Mouse (Mus musculus): ENCODE measurements at regions not wholly inside any gene's neighbourhood (a gene's known extent, or its start where the extent isn't known, plus 50 kb on each side); places are given as distances from the start of the nearest gene placed in this dataset.
A peak's percentile ranks its signal among the peaks of the same experiment; 100 is the strongest.

GRCm38 (mm10) chr17:45925845-45926244 is 106.3 kb downstream of the Vegfa start:
- no peak overlapping the region for H3K9ac ChIP-seq
- no peak overlapping the region for H3K4me3 ChIP-seq
- H3K4me2 ChIP-seq (replicated peaks) = no peak overlapping the region
- H3K27ac ChIP-seq = no peak overlapping the region
- H3K9me3 ChIP-seq (replicated peaks) = no peaks in the 10 kb centered on the region
- H3K4me1 ChIP-seq = peaks cover 10% of the 10 kb centered on the region
- ATAC-seq (ENCODE audit: low FRiP score) = no peak
- H3K36me3 ChIP-seq = no peaks in the 10 kb centered on the region
- 56% methylated on average over 6 of the region's 6 CpGs for WGBS
- H3K27me3 ChIP-seq = 0 out of 2 replicates have a peak, but pooled peaks cover 4% of the 10 kb centered on the region

GRCm38 (mm10) chr17:45924595-45924994 is 107.6 kb downstream of the Vegfa start:
- Histone ChIP-seq H3K4me3 (no peak overlapping the region), H3K27me3 (0 out of 2 replicates have a peak, but pooled peaks cover 4% of the 10 kb centered on the region), H3K36me3 (no peaks in the 10 kb centered on the region), H3K9ac (no peak overlapping the region), H3K27ac (no peak overlapping the region), H3K4me1 (peaks cover 8% of the 10 kb centered on the region), H3K9me3 (replicated peaks) (no peaks in the 10 kb centered on the region), H3K4me2 (replicated peaks) (no peak overlapping the region)
- WGBS = 86% methylated on average over 6 of the region's 6 CpGs
- ATAC-seq (ENCODE audit: low FRiP score) = no peak

GRCm38 (mm10) chr17:45923217-45923730 is 108.9 kb downstream of the Vegfa start:
- no peak for ATAC-seq (ENCODE audit: low FRiP score)
- Histone ChIP-seq H3K4me3 (no peak overlapping the region), H3K4me2 (replicated peaks) (no peak overlapping the region), H3K27ac (no peak overlapping the region), H3K36me3 (no peaks in the 10 kb centered on the region), H3K27me3 (0 out of 2 replicates have a peak, but pooled peaks cover 4% of the 10 kb centered on the region), H3K9ac (no peak overlapping the region), H3K9me3 (replicated peaks) (no peaks in the 10 kb centered on the region), H3K4me1 (no peaks in the 10 kb centered on the region)
- WGBS = 74% methylated on average over 8 of the region's 8 CpGs

GRCm38 (mm10) chr17:45917647-45918046 is 114.5 kb downstream of the Vegfa start:
- H3K27ac ChIP-seq = no peak overlapping the region
- H3K36me3 ChIP-seq = no peaks in the 10 kb centered on the region
- peaks cover 2% of the 10 kb centered on the region; the same call in 1 of the 2 replicates for H3K27me3 ChIP-seq
- no peak overlapping the region for H3K4me2 ChIP-seq (replicated peaks)
- no peaks in the 10 kb centered on the region for H3K9me3 ChIP-seq (replicated peaks)
- ATAC-seq (ENCODE audit: low FRiP score) = no peak
- H3K4me1 ChIP-seq = no peaks in the 10 kb centered on the region
- H3K9ac ChIP-seq = no peak overlapping the region
- H3K4me3 ChIP-seq = no peak overlapping the region
- WGBS = 88% methylated on average over 2 of the region's 2 CpGs

- Histone ChIP-seq H3K9me3 (replicated peaks) (no peaks in the 10 kb centered on the region), H3K27me3 (peaks cover 2% of the 10 kb centered on the region; the same call in 1 of the 2 replicates), H3K36me3 (no peaks in the 10 kb centered on the region)
These were observed 115.2 kb downstream of the Vegfa start for GRCm38 (mm10) chr17:45916937-45917336.

GRCm38 (mm10) chr17:45914706-45915240 is 117.4 kb downstream of the Vegfa start:
- H3K27me3 ChIP-seq = peaks cover 2% of the 10 kb centered on the region; the same call in 1 of the 2 replicates
- H3K9ac ChIP-seq = no peak overlapping the region
- H3K4me1 ChIP-seq = no peaks in the 10 kb centered on the region
- WGBS = 86% methylated on average over 9 of the region's 9 CpGs
- no peak for ATAC-seq (ENCODE audit: low FRiP score)
- H3K4me2 ChIP-seq (replicated peaks) = no peak overlapping the region
- H3K27ac ChIP-seq = no peak overlapping the region
- no peaks in the 10 kb centered on the region for H3K9me3 ChIP-seq (replicated peaks)
- no peak overlapping the region for H3K4me3 ChIP-seq
- no peaks in the 10 kb centered on the region for H3K36me3 ChIP-seq

More at GRCm38 (mm10) chr17:45916937-45917336, 115.2 kb downstream of the Vegfa start:
- Histone ChIP-seq H3K9ac (no peak overlapping the region), H3K4me2 (replicated peaks) (no peak overlapping the region), H3K4me1 (no peaks in the 10 kb centered on the region), H3K27ac (no peak overlapping the region), H3K4me3 (no peak overlapping the region)
- no peak for ATAC-seq (ENCODE audit: low FRiP score)
- 67% methylated on average over 4 of the region's 4 CpGs for WGBS

GRCm38 (mm10) chr17:45914237-45914636 is 117.9 kb downstream of the Vegfa start:
- Histone ChIP-seq H3K9ac (no peak overlapping the region), H3K27me3 (peaks cover 2% of the 10 kb centered on the region; the same call in 1 of the 2 replicates), H3K27ac (no peak overlapping the region), H3K9me3 (replicated peaks) (no peaks in the 10 kb centered on the region), H3K4me3 (no peak overlapping the region), H3K36me3 (no peaks in the 10 kb centered on the region), H3K4me1 (no peaks in the 10 kb centered on the region), H3K4me2 (replicated peaks) (no peak overlapping the region)
- ATAC-seq (ENCODE audit: low FRiP score) = no peak
- 97% methylated on average over 1 of the region's 1 CpGs for WGBS

- WGBS = 92% methylated on average over 4 of the region's 4 CpGs
- Histone ChIP-seq H3K9ac (no peak overlapping the region), H3K4me2 (replicated peaks) (no peak overlapping the region), H3K36me3 (no peaks in the 10 kb centered on the region), H3K9me3 (replicated peaks) (no peaks in the 10 kb centered on the region), H3K4me3 (no peak overlapping the region), H3K4me1 (no peaks in the 10 kb centered on the region), H3K27ac (no peak overlapping the region), H3K27me3 (peaks cover 2% of the 10 kb centered on the region; the same call in 1 of the 2 replicates)
- ATAC-seq (ENCODE audit: low FRiP score) = no peak
These were observed 118.5 kb downstream of the Vegfa start for GRCm38 (mm10) chr17:45913671-45914070.

GRCm38 (mm10) chr17:45912165-45912564 is 120.0 kb downstream of the Vegfa start:
- Histone ChIP-seq H3K9me3 (replicated peaks) (no peaks in the 10 kb centered on the region), H3K4me1 (peaks cover 6% of the 10 kb centered on the region; the same call in 1 of the 2 replicates), H3K9ac (no peak overlapping the region), H3K4me3 (no peak overlapping the region), H3K27me3 (peaks cover 5% of the 10 kb centered on the region; the same call in 1 of the 2 replicates), H3K36me3 (no peaks in the 10 kb centered on the region), H3K4me2 (replicated peaks) (no peak overlapping the region), H3K27ac (no peak overlapping the region)
- no peak for ATAC-seq (ENCODE audit: low FRiP score)
- WGBS = 90% methylated on average over 3 of the region's 3 CpGs

GRCm38 (mm10) chr17:45911201-45911731 is 120.9 kb downstream of the Vegfa start:
- WGBS = 88% methylated on average over 13 of the region's 13 CpGs
- H3K36me3 ChIP-seq = no peaks in the 10 kb centered on the region
- H3K27ac ChIP-seq = no peak overlapping the region
- H3K27me3 ChIP-seq = peaks cover 5% of the 10 kb centered on the region; the same call in 1 of the 2 replicates
- no peak overlapping the region for H3K4me3 ChIP-seq
- no peak overlapping the region for H3K4me2 ChIP-seq (replicated peaks)
- peaks cover 6% of the 10 kb centered on the region; the same call in 1 of the 2 replicates for H3K4me1 ChIP-seq
- no peak for ATAC-seq (ENCODE audit: low FRiP score)
- no peaks in the 10 kb centered on the region for H3K9me3 ChIP-seq (replicated peaks)
- no peak overlapping the region for H3K9ac ChIP-seq

GRCm38 (mm10) chr17:45910245-45910644 is 121.9 kb downstream of the Vegfa start:
- no peaks in the 10 kb centered on the region for H3K9me3 ChIP-seq (replicated peaks)
- peaks cover 6% of the 10 kb centered on the region; the same call in 1 of the 2 replicates for H3K4me1 ChIP-seq
- no peak for ATAC-seq (ENCODE audit: low FRiP score)
- H3K9ac ChIP-seq = no peak overlapping the region
- H3K27ac ChIP-seq = no peak overlapping the region
- no peaks in the 10 kb centered on the region for H3K36me3 ChIP-seq
- H3K4me3 ChIP-seq = no peak overlapping the region
- no peak overlapping the region for H3K4me2 ChIP-seq (replicated peaks)
- H3K27me3 ChIP-seq = peaks cover 9% of the 10 kb centered on the region; the same call in 1 of the 2 replicates
- 87% methylated on average over 3 of the region's 3 CpGs for WGBS

- Histone ChIP-seq H3K9me3 (replicated peaks) (no peaks in the 10 kb centered on the region), H3K4me2 (replicated peaks) (no peak overlapping the region), H3K27me3 (0 out of 2 replicates have a peak, but pooled peaks cover 7% of the 10 kb centered on the region), H3K4me3 (no peak overlapping the region), H3K9ac (no peak overlapping the region), H3K4me1 (peaks cover 6% of the 10 kb centered on the region; the same call in 1 of the 2 replicates), H3K27ac (no peak overlapping the region), H3K36me3 (no peaks in the 10 kb centered on the region)
- ATAC-seq (ENCODE audit: low FRiP score) = 0 out of 2 replicates have a peak, but pooled peaks have one; percentile 40
- WGBS = 46% methylated on average over 11 of the region's 11 CpGs
These were observed 124.6 kb downstream of the Vegfa start for GRCm38 (mm10) chr17:45907587-45907986.

Data from hindbrain, embryonic 12.5 days (tissue).